Mouse (Mus musculus) kidney, postnatal 25 days (tissue): ENCODE measurements around the gene Pknox2.

Experiments used
- DNase-seq, 2 experiments: peaks; one replicate each; pipeline ENCODE4 v3.0.0; 2021; ENCODE audit warnings: mixed read lengths in 2 of 2

The Pknox2 gene

GRCm38 (mm10) chr9:37147359-37147685 lies at the start of gene Pknox2:
TSS of gene Pknox2 (minus strand) at chr9:37147407.
- peak; percentile 83 to 86 for DNase-seq

GRCm38 (mm10) chr9:37188024-37188423 lies 40.8 kb upstream of the Pknox2 start:
- no peak for DNase-seq

GRCm38 (mm10) chr9:37187407-37187806 lies 40.2 kb upstream of the Pknox2 start:
- DNase-seq, result no peak

GRCm38 (mm10) chr9:37183176-37183575 lies 36.0 kb upstream of the Pknox2 start:
- DNase-seq, result no peak

GRCm38 (mm10) chr9:37181596-37181995 lies 34.4 kb upstream of the Pknox2 start:
- DNase-seq, result no peak

GRCm38 (mm10) chr9:37179596-37179995 lies 32.4 kb upstream of the Pknox2 start:
- DNase-seq, result no peak

GRCm38 (mm10) chr9:37178911-37179310 lies 31.7 kb upstream of the Pknox2 start:
- DNase-seq, result no peak

GRCm38 (mm10) chr9:37177551-37177950 lies 30.3 kb upstream of the Pknox2 start:
- DNase-seq, result no peak

GRCm38 (mm10) chr9:37177107-37177506 lies 29.9 kb upstream of the Pknox2 start:
- DNase-seq, result peak; percentile 61 to 73

- no peak for DNase-seq
Measured at GRCm38 (mm10) chr9:37176002-37176401, 28.8 kb upstream of the Pknox2 start.

- DNase-seq, result no peak
Measured at GRCm38 (mm10) chr9:37173376-37173775, 26.2 kb upstream of the Pknox2 start.

- DNase-seq, result peak in 1 of 2 experiments; percentile 24
Measured at GRCm38 (mm10) chr9:37166899-37167298, 19.7 kb upstream of the Pknox2 start.

- DNase-seq, result no peak
Measured at GRCm38 (mm10) chr9:37160686-37161085, 13.5 kb upstream of the Pknox2 start.

- no peak for DNase-seq
Measured at GRCm38 (mm10) chr9:37147886-37148285, 679 bp upstream of the Pknox2 start.

GRCm38 (mm10) chr9:37146603-37147358 lies 426 bp downstream of the Pknox2 start:
- peak; percentile 58 to 74 for DNase-seq

GRCm38 (mm10) chr9:37146353-37146602 lies 929 bp downstream of the Pknox2 start:
- DNase-seq, result no peak

GRCm38 (mm10) chr9:37145616-37146352 lies 1.4 kb downstream of the Pknox2 start:
- DNase-seq, result peak; percentile 39 to 58

- DNase-seq, result peak; percentile 30 to 49
Measured at GRCm38 (mm10) chr9:37145151-37145615, 2.0 kb downstream of the Pknox2 start.

GRCm38 (mm10) chr9:37144696-37145095 lies 2.5 kb downstream of the Pknox2 start:
- DNase-seq, result no peak

- peak in 1 of 2 experiments; percentile 13 for DNase-seq
Measured at GRCm38 (mm10) chr9:37144251-37144650, 3.0 kb downstream of the Pknox2 start.

- DNase-seq, result no peak
Measured at GRCm38 (mm10) chr9:37143046-37143931, 3.9 kb downstream of the Pknox2 start.

GRCm38 (mm10) chr9:37142107-37142506 lies 5.1 kb downstream of the Pknox2 start:
- no peak for DNase-seq

- DNase-seq, result no peak
Measured at GRCm38 (mm10) chr9:37140464-37141181, 6.6 kb downstream of the Pknox2 start.
